Mouse (Mus musculus): ENCODE data around the gene Nxph4.

GRCm38 (mm10) chr10:127570937-127571641 is 36.7 kb upstream of the Nxph4 start:
- TF ChIP-seq CTCF (conservative IDR thresholded peaks at IDR 0.05 in 1 of 2, IDR thresholded peaks at IDR 0.05 in 1 of 2; ENCODE audit: low read depth in 2 of 2, low read length in 2 of 2) (no peak), EP300 (IDR thresholded peaks at IDR 0.05; ENCODE audit: low read length) (no peak), ZMIZ1 (IDR thresholded peaks at IDR 0.05; ENCODE audit: low read depth, low read length) (no peak), TCF12 (IDR thresholded peaks at IDR 0.05; ENCODE audit: low read depth, low read length) (no peak), E2F4 (IDR thresholded peaks at IDR 0.05; ENCODE audit: insufficient replicate concordance, low read depth, low read length) (no peak), POLR2A (IDR thresholded peaks at IDR 0.05; ENCODE audit: low read depth, low read length) (no peak), NELFE (IDR thresholded peaks at IDR 0.05; ENCODE audit: low read depth, low read length) (no peak), ETS1 (conservative IDR thresholded peaks at IDR 0.05; ENCODE audit: low read depth, low read length) (no peak), JUN (IDR thresholded peaks at IDR 0.05; ENCODE audit: insufficient read depth, low read depth, low read length) (no peak), CHD2 (IDR thresholded peaks at IDR 0.05; ENCODE audit: low read length) (no peak), KAT2A (IDR thresholded peaks at IDR 0.05; ENCODE audit: insufficient replicate concordance, low read length) (no peak)
